Mouse (Mus musculus): Measurements from ENCODE around the gene Lbh.
A peak's percentile ranks its signal among the peaks of the same experiment; 100 is the strongest.

The Lbh gene

DNA sequence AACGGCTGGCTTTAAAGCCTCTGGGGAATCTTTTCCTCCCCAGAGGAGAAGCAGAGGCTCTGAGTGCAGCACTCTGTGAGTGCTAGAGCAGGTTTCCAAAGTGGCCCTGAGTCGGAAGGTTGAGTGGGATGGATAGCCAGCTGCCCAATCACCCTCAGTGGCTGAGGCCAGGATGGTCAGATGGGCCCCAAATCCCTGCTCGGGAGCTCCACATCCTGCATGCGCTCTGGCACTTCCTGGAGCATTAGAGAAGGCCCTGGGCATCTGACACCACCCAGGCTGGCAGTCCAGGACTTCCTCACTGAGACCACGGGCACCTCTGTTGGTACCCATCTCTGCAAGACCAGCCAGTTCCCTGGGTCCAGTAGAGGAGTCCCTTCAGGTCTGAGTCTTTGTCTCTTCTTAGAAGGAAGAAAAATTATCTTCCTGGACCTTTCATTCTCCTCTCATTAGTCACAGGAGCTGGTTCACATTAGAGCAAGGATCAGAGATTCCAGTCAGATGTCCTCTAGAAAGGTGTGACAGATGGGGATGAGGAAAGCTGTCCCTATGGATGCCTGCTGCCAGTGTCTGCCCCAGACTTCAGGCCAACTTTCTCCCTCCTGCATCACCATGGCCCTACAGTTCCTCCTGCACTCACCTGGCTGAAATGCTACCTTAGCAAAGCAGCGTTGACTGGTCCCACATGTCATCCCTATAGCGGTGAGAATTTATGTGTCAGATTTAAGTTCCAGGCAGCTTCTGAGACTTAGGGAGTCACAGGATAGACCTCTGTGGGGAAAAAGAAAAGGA, 8.8 kb upstream of the Lbh start:
- DNase-seq (ENCODE audit: extremely low spot score, low spot score), result peak; percentile 10

DNA sequence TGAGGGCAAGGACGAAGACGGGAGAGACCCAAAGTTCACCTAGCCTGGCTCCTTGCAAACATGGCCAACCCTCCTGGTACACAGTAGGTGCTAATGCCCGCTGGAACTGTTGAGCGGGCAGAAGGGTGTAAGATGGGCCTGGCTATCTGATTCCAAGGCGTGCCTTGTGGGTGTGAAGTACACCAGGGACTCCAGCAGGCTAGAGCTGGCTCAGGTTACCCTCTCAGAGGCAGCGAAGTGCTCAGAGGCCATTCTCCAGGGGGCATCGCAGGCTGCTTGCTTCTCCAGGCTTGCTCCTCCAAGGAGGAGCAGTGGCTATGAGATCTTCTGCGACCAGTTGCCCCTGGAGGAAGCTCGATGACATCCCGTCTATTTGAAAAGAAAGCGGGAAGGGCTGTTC, 6.8 kb upstream of the Lbh start:
- DNase-seq (ENCODE audit: extremely low spot score, low spot score), result no peak

DNA sequence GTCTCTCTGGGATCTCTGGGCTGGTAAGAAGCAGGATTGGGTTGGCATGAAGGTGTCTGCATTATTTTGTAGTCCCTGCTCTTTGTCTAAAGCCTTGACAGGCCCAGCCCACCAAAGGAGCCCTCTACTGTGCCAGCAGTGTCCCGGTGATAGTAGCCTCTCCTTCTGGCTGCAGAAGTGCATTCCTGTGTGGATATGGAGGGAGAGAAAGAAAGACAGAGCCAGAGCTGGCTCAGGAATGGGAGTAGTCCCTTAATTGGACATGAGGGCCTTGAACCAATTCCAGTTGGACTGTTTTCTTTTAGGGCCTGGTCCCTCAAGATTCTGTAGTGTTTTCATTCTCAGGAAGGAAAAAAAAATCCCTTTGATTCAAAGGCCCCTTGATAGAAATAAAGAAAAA, 6.4 kb upstream of the Lbh start:
- DNase-seq (ENCODE audit: extremely low spot score, low spot score), result no peak

DNA sequence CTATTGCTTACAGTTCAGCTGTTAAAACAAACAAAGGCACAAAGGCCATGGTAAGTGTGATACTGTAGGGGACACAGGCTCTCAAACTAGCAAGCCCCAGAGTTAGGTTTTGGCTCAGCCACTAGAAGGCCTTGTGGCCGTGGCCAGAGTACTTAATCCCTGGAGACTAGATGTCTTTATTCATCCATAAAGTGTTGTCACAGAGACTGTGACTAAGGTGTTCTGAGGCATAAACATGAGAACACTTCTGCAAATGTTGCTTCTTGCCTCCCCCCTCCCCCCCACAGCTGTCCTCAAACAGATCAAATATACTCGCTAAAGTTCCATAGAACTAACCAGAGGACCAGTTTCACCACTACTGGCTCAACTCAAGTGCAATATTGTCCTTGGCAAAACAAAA, 4.0 kb upstream of the Lbh start:
- DNase-seq (ENCODE audit: extremely low spot score, low spot score), result no peak

DNA sequence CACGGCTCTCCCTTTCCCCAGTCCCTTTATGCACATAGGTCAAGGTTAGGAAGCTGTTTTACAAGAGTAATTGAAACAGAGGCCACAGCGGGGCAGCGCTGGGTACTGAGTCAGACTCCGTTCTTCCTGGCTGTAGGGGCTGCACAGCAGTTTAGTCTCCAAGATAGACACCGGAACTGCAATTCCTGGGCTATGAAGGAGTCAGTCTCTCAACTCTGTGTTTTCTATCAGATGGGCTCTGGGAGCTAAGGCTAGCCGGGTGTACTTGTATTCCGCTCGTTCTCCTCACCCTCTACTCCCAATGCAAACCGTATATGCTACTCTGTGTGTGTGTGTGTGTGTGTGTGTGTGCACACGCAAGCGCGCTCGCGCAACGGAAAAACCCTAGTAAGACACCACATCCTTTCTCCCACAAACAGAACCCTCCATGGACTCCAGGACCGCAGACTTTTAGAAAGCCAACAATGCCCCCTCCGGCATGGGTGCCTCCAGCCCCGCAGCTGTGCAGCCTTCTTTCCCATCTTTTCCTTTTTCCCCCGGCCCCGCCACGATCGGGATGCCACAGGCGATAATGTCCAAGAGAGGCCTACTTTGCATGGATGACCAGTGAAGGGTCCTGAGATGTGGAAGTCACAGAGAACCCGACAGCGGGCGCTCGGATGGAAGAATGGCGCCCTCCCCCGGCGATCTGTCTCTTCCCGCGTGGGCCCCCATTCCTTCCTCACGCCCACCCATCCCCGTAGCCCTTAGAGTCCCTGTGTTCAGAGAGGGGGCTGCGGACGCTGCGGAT, 669 bp upstream of the Lbh start:
- peak; percentile 81 for DNase-seq (ENCODE audit: extremely low spot score, low spot score)

DNA sequence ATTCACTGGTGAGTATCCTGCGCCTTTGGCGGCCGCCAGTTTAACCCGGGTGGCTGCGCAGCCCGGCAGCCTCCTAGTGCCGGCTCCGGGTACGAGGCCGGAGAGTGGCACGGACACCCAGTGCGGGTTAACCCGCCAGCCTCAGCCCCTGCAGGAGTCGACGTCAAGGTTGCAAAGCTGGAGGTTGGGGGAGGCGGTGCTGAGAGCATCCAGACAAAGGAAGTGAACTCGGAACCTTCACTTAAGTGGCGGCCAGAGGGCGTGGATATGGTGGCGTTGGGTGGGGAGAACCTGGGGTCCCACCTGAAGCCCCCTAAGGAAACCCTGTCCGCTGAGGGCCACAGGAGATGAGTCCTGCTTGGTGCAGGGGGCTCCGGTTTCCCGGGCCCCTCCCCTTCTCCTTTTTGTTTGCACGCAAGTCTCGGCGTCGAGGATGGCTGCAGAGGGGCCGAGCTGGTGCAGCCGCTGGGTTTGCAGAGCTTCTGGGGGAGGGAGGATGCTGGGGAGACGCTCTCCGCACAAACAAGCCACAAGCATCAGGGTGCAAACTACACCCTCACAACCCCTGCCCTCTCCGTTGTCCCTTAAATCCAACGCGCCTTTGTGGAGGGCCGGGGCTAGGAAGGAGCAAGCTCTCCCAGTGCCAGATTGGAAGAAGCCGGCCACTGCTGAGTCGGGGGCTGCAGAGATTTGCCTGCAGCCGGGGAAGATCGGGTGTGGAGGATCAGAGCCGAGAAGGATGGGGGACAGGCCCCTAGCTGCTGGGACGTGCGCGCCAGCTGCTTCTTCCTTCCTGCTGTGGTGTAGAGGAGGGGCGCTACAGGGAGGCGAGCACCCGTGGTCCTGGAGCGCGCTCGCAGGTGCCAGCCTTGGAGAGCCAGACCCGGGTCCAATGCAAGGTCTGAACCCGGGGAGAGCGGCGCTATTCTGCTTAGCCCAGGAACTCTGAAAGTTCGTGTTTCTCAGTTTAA, 751 bp downstream of the Lbh start:
- peak; percentile 77 for DNase-seq (ENCODE audit: extremely low spot score, low spot score)

DNA sequence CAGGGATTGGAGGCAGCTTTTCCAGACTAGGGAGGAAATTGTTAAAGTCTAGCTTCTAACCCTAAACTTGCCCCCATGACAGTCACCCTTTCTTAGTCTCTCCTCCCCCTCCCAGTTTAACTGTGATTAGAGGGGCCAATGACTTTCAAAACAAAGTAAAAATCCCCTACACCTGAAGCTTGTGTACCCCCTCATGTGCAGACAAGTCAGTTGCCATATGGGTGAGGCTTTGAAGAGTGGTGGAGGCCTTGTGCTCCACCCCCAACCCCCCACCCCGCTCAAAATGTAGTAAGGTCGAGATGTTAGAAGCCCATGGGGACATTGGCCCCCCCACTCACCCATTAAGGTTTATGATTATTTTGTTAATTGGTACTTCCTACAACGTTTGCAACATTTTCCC, 1.5 kb downstream of the Lbh start:
- no peak for DNase-seq (ENCODE audit: extremely low spot score, low spot score)

DNA sequence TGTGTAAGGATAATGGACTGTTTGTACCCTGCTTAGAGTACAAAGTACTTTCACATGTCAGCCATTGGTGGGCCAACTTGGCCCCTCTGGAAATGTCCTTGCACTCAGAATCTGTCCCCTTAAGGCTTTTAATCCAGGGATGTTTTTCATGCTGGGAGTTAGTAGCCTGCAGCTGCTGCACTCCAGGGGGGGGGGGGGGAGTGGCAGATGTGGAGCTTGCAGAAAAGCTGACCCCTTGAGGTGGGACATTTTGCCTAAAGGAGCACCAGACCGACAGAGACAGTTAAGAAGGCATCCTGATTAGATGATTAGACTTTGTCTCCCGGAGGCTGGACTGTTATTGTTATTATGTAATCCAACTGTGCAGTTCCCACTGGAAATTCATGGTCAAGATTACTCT, 2.3 kb downstream of the Lbh start:
- DNase-seq (ENCODE audit: extremely low spot score, low spot score), result no peak

DNA sequence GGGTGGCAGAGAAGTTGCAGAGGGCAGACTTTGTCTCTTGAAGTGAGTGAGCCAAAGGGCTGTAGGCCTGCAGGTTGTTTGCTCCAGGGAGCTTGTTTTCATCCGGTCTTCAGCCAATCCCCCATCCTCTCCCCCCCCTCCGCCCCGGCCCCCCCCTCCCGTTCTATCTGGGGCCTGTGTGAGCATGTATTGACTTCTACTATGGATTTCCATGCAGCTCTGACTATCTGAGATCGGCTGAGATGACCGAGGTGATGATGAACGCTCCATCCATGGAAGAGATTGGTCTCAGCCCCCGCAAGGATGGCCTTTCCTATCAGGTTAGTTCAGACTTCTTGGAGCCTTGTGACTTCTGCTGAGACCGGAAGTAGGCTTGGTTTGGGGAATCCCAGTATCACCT, 2.9 kb downstream of the Lbh start:
- no peak for DNase-seq (ENCODE audit: extremely low spot score, low spot score)

DNA sequence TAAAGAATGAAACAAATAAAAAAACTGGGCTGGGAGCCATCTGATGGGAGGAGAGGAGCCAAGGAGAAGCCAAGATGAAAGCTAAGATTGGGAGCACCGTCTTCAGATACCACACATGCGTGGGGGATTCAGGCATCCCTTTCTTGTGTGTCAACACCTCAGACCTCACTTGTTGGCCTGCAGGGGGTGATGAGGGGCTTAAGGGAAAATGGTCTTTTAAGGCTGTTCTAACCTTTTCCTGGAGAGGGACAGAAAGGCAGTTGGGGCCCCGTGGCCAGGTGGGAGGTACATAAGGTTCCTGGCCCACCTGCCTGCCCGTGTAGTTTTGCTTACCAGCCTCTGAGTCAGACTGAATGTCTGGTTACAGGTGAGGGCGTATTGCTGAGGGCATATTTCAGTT, 4.1 kb downstream of the Lbh start:
- DNase-seq (ENCODE audit: extremely low spot score, low spot score), result no peak

DNA sequence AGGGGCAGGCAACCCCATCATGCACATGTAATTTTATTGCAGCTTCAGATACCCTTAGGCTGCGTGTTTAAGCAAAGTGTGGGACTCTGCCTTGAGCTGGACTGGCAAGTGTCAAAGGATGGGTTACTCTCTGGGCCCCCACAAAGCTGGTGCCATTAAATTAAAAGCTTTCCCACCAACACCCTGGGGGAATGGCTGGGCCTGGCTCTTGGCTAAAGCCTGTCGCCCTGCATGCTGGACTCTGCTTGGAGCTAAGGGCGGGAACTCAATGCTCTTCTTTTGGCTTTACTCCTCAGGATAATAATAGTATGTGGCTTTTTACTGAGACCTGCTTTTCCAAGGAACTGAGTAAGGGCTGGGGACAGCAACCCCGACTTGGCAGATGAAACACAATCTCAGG, 5.2 kb downstream of the Lbh start:
- DNase-seq (ENCODE audit: extremely low spot score, low spot score), result no peak

DNA sequence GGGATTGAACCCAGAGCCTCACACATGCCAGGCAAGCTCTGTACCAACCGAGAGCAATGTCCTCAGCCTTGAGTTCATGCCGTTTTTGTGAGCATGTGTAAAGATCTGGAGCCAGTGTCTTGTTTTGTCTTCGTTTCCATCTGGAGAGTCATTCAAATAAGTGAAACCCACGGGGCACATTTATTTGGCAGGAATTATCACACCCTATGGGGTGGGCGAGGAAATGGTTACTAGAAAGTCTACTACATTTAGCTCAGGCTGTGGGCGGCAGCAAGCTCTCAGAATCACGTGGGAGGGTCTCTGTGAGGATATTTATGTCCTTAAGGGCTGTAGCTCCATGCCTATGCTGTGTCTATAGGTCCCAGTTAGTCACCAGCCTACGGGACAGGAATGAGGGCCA, 6.2 kb downstream of the Lbh start:
- DNase-seq (ENCODE audit: extremely low spot score, low spot score), result no peak

DNA sequence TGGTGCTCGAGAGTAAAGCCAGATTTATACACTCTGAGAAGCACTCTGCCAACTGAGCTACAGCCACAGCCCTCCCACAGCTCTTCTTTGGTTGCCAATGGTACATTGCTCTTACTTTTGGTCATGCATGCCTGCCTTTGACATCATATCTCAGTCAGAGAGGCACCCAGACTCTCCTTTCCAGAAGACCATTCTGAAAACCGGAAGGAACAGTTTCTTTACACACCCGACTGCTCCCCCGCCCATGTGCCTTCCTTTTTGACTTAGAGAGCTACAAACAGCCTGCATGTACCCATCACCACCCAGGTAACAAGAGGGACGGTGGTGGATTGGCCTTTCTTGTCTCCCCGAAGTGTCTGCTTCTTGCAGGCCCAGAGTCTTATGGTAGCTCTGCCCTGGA, 7.0 kb downstream of the Lbh start:
- no peak for DNase-seq (ENCODE audit: extremely low spot score, low spot score)

DNA sequence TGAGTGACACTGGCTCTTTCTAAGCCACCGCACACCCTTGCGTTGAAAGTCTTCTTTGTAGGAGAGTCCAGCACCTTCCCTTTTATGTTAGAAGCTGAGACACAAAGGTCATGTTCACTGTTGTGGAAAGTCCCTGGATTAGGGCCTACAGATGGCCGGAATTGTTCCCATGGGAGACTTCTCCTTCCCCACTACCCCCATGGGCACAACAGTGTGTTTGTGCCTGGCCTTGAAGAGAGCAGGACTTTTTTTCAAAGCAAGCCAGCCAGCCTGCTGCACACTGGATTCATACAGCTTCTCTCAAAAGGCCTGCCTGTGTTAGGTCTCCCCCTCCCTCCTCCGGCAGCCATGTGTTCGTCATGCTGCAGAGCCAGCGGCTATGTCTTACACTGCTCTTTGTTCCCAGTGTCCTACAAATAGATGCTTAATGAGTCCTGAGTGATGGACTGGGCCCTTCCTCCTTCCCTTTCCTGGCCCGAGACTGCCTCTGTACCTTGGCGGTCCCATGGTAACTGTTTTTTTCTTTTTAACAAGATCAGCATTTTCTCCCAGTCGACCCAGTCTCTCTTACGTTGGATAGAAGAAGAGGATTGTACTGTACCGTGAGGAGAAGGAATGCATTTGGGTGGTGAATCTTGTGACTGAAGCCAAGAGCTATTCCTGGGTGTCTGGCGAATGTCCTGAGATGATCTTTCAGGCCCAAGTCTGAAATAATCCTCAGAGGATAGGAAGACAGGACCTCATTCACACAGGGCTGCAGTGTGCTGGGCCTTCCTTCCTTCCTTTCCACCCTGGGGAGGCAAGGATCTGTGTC, 7.9 kb downstream of the Lbh start:
- DNase-seq (ENCODE audit: extremely low spot score, low spot score), result peak; percentile 55

DNA sequence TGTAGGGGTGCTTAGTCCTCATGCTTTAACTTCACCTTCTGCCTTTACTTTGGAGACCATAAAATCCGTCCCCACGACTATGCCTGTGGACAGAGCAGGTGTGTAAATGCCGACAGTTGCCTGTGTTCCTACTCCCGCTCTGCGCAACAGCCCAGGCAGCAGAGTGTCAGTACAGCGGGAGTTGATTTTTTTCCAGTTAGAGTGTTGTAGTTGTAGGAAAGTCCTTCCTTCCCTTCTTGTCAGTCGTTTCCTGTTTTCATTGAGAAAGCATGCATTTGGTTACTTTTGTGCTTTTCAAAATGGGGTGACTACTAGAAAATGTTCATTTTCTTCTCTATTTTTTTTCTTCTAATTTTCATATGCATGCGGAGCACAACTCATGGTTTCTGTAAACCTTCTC, 8.9 kb downstream of the Lbh start:
- DNase-seq (ENCODE audit: extremely low spot score, low spot score), result no peak

DNA sequence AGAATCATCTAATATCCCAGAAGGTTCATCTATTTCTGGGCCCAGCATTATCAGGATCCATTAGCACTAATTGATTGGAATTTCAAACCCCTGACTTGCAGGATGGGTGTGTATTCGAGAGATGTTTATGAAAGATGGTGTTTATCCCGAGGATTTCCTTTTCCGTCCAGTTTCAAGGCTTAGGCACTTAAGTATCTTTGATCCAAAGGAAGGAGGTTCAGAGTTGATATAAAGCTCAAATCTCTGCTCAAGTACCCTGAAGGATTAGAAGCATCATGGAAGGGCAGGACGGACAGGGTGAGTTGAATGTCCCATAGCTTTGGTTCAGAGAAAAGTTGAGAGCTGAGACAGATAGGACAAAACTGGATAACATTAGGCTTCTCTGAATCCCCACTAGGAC, 15.0 kb downstream of the Lbh start:
- no peak for DNase-seq (ENCODE audit: extremely low spot score, low spot score)

DNA sequence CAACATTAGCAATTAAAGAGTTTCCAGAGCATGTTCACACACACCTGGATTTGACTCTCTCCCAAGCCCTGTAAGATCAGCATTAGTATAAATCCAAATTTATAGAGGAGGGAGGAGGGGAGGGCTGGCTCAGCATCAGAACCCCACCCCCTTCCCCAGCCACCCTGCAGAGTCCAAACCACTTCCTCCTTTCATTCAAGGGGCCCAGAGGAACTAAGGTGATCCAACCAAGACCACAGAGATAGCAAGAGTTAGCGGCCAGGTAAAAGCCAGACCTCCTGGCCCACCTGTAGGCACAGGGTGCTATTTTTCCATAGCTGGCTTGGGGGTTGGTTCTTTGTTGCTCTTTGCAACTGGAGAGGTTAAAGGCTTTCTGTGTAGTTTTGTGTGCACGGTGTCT, 16.0 kb downstream of the Lbh start:
- no peak for DNase-seq (ENCODE audit: extremely low spot score, low spot score)

DNA sequence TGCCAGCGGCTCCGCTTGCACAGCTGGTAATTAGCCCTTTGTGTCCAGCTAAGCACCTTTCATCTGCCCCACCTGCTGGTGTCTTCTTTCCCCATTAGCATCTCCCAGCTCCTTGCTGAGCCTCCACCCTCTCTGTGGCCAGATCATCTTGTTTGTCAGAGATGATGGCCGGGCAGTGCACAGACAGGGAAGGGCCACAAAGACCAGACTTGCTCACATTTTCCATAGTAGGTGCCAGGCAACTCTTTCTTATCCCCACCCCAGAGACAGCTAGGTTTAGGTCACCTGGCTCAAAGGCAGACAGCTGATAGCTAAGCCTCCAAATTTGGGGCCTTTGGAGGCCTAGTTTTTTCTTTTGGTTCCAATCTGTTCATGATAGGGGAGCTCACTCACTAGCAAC, 16.5 kb downstream of the Lbh start:
- no peak for DNase-seq (ENCODE audit: extremely low spot score, low spot score)

DNA sequence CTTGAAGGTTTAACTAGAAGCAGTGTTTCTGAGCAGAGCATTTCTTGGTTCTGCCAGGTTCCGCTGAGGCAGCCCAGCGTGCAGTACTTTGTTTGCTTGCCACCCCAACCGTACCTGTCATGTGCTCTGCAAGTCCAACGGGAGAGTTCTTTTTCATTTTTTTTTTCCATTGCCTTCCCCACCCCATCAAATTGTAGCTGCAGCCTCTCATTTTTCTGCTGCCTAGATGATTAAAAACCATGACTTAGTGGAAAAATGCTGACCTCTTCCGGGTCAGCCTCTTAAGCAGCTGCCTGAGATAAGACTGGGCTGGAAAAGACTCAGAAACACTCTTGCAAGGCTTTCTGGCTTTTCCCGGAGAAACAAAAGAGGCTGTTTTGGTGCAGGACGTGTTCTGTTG, 17.8 kb downstream of the Lbh start:
- DNase-seq (ENCODE audit: extremely low spot score, low spot score), result no peak

DNA sequence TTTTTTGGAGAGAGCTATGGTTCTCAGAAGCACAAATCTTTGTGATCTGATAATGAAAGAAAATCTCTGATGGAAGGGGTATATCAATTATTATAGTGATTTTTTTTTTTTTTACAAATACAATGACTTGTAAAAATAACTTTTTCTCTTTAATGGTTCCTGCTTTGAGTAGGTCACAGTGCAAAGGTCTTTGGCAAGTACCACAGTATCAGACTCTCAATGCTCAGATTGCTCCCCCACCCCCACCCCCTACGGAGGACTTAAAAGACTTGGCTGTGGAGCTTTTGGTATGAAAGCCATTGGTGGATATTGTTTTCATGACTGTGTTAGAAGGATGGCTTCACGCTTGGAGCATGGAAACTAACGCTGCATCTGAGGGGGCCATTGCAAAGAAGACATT, 18.2 kb downstream of the Lbh start:
- DNase-seq (ENCODE audit: extremely low spot score, low spot score), result no peak

DNA sequence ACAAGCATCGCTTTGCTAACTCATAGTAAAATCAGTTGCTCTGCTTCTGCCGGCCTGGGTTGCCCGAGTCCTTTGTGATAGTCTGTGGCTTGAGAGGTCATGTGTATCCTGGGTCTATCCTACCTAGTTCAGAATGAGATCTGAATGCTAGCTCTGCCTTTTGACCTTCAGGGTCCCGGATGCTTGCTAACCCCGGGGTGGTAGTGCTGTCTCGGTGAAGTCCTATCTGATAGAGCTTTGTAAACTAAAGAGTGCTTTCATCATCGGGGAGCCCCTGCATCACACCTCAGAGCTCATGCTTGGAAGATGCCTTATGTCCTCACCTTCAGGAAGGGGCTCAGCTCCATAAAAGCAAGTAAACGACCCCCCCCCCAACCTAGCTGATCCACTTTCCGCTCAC, 19.1 kb downstream of the Lbh start:
- no peak for DNase-seq (ENCODE audit: extremely low spot score, low spot score)

Measured in neural tube, embryonic 10.5 days (tissue).